Mouse (Mus musculus): ENCODE measurements around the gene Dtx3. TPM values are rescaled to one million over a fixed set of nuclear protein-coding genes. Genes with fewer than 3 reads are reported as not detected.

Dtx3 gene
- total RNA-seq (2021) = 100 to 1,000 TPM; 227 to 255 TPM
- long read RNA-seq, experiment 1, transcript Dtx3-202 (5 exons, 1,994 nt) = minor isoform, 41 of 161 reads
- long read RNA-seq, experiment 1, transcript Dtx3-201 (6 exons, 1,944 nt) = major isoform, 71 of 161 reads
- long read RNA-seq, experiment 1, transcript Dtx3-204 (6 exons, 1,925 nt) = minor isoform, 5 of 161 reads
- long read RNA-seq, experiment 1, partial matches to known transcripts = 25 of 161 reads
- long read RNA-seq, experiment 1, other reads (novel, unspliced or antisense) = 19 of 161 reads
- long read RNA-seq, experiment 2, transcript Dtx3-202 (5 exons, 1,994 nt) = minor isoform, 44 of 217 reads
- long read RNA-seq, experiment 2, transcript Dtx3-204 (6 exons, 1,925 nt) = minor isoform, 6 of 217 reads
- long read RNA-seq, experiment 2, transcript Dtx3-201 (6 exons, 1,944 nt) = major isoform, 105 of 217 reads
- long read RNA-seq, experiment 2, partial matches to known transcripts = 47 of 217 reads
- long read RNA-seq, experiment 2, other reads (novel, unspliced or antisense) = 15 of 217 reads

DNA sequence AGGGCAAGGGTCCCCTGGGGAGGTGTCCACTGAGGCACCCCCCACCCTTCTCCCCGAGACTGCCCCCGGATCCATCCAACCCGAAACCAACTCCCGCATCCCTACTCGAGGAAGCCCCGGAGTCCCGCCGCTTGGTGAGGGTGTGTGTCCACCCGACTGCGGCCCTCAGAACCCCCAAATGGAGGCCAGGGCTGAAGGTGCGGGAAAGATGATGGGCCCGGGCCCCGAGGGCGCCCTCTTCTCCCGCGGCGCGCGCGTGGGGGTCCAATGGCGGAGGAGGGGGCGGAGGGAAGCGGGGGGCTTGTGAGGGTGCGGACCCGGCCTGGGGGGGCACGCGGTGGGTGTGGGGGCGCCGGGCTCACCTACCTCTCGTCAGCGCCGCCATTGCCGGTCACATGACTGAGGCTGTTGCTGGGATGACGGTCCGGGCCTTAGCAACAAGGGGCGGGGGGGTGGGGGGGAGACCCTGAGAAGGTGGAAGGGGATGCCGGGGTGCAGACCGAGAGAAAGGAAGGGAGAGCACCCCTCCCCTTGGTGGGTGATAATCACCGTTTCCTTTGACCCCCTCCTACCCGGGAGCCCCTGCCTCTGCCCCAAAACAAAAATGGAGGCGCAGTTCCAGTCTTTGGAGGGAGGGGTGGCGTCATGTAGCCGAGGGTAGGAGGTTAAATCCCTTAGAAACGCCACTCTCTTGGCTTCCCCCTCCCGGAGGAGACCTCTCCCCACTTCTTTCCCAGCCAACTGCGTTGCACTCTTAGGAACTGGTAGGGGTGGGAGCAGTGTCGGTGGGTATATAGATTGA, at the start of gene Dtx3:
Gene Dtx3 (minus strand): TSS at position 401 of the 802 bp plus-strand sequence.
- DNase-seq (ENCODE audit: low spot score in 2 of 2) = no peak
- no peak for TF ChIP-seq CTCF (conservative IDR thresholded peaks at IDR 0.05)

DNA sequence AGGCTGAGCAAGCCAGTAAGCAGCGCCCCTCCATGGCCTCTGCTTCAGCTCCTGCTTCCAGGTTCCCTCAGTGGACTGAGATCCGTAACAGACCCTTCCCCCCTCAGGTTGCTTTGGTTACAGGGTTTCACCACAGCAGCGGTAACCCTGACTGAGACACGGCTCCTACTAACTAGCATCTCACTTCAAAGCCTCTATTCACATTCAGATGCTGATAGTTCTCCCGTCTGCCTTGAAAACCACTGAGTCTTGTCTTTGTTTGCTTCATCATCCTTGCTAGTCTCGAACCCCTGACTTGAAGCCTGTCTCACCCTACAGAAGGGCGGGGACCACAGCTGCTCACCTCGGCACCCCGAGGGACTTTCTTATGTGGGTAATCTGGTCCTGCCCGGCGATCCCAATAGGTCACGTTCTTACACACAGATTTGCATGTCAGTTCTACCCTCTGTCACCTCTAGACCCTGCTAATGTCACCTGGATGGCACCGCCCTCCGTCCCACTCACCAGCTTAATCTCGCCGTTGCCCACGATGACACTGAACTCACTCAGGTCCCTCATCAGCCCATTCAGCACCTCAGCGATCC, 42.8 kb upstream of the Dtx3 start:
- Histone ChIP-seq H3K27ac (no peak overlapping the region), H3K4me3 (no peak overlapping the region)
- TF ChIP-seq CTCF (conservative IDR thresholded peaks at IDR 0.05) = no peak
- no peak for DNase-seq (ENCODE audit: low spot score in 2 of 2)

More for the DNA sequence above, at the start of gene Dtx3:
- Histone ChIP-seq H3K27ac (peak within 1 kb of the TSS; percentile 92), H3K4me3 (peak within 1 kb of the TSS; percentile 74)

DNA sequence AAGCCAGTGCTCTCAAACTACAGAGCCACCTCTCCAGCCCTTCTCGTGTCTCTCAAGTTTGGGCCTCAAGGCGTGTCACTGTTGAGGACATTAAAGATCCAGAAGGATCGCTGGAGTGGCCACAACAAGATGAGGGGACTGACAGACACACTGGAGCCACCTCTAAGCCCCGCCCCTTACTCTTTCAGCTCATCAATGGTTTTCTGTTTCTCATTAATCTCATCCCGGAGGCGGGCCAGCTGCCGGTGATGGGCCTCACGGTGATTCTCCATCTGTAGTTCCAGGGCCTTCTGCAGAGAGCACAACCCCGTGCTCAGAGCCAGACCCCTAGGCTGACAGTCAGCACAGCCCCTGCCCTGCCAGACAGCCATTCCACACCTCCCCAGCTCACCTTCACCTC, 41.0 kb upstream of the Dtx3 start:
- TF ChIP-seq CTCF (conservative IDR thresholded peaks at IDR 0.05) = no peak
- Histone ChIP-seq H3K27ac (no peak overlapping the region), H3K4me3 (no peak overlapping the region)
- no peak for DNase-seq (ENCODE audit: low spot score in 2 of 2)

DNA sequence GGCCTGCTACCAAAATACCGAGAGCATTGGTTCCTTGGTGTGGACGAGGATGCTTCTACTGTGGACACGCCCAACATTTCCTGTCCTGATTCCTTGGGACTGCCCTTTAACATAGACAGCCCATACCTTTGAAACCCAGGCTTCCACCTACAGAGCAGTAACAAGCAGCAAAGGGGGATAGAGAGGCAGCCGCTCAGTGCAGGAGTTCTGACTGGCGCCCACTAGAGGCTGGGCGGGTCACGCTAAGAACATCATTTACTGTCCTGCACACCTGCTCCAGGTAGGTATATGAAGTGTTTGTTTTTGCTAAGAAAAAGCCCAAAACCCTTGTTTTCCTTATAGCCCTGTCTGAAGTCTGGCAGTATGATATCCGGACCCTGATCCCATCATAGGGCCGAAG, 37.6 kb upstream of the Dtx3 start:
- TF ChIP-seq CTCF (conservative IDR thresholded peaks at IDR 0.05) = peak; percentile 59
- no peak overlapping the region for H3K27ac ChIP-seq
- no peak for DNase-seq (ENCODE audit: low spot score in 2 of 2)
- H3K4me3 ChIP-seq = no peak overlapping the region

DNA sequence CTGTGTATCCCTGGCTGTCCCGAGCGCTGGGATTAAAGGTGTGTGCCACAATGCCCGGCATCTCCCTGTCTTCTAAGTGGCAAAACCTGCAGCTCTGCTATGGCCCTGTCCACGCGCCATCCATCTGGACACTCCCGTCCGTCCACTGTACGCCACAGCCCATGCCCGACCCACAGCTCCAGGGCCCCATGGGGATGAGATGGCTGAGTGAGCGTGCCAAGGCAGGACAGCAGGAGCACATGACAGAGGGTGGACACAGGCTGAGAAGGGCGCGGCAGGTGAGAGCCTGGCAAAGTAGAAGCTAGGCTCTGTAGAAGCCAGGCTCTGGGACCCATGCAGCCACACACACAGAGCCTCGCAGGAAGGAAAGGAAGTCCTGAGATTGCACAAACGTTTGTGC, 36.2 kb upstream of the Dtx3 start:
- no peak overlapping the region for H3K27ac ChIP-seq
- H3K4me3 ChIP-seq = no peak overlapping the region
- no peak for DNase-seq (ENCODE audit: low spot score in 2 of 2)
- no peak for TF ChIP-seq CTCF (conservative IDR thresholded peaks at IDR 0.05)

DNA sequence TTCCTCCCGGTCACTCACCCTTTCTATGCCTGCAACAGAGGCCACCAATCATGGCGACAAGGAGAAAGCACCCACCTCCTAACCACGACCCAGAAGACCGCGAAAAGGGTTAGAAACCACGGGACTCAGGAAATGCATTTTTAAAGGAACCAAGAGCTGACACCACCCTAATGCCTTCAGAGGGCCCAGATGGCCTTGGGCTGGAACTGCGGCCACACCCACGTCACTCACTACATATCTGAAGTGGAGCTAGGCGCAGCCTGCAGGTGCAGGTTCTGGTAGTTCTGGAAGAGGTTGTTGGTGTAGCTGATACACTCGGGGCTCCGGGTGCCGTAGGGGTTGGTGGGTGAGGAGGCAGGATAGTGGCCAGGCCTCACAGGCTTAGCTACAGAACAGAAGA, 35.2 kb upstream of the Dtx3 start:
- H3K27ac ChIP-seq = no peak overlapping the region
- H3K4me3 ChIP-seq = no peak overlapping the region
- no peak for TF ChIP-seq CTCF (conservative IDR thresholded peaks at IDR 0.05)
- no peak for DNase-seq (ENCODE audit: low spot score in 2 of 2)

DNA sequence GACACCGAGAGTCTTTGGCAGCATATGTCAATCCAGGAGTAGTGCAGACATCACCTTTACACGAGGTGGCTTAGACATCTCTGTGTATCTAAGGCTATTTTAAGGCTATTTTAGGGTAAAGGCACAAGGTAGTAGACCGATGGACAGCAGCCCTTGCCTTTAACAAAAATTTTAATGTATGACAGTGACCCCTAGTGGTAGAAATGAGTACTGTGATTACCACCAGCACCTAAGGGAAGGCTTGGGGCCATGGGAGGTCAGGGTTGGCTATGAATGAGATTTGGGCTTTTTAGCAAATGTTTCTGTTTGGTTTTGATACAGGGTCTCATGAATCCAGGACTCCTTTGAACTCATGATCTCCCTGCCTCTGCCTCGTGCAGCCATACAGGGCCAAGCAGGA, 33.4 kb upstream of the Dtx3 start:
- no peak overlapping the region for H3K4me3 ChIP-seq
- DNase-seq (ENCODE audit: low spot score in 2 of 2) = peak; percentile 67 to 76
- H3K27ac ChIP-seq = peak overlapping the region; percentile 75; the same call in 1 of the 2 replicates
- TF ChIP-seq CTCF (conservative IDR thresholded peaks at IDR 0.05) = peak; percentile 96

DNA sequence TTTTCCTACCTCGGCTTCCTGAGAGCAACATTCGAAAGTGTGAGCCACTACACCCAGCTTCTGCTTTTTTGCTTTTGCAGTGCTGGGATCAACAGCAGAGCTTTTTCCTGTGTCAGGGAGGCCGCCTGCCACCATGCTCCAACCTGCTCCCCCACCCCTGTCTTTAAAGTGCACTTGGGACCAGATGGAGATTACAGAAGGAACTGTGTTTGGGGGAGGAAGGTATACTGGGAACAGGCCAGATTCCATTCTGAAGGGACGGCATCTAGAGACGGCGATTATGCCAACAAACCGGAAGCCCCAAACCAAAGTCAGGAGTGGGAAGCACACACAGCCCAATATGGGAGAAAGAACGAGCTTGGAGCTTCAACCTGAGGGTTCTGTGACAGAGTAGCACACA, 31.6 kb upstream of the Dtx3 start:
- DNase-seq (ENCODE audit: low spot score in 2 of 2) = no peak
- no peak overlapping the region for H3K4me3 ChIP-seq
- peak overlapping the region; percentile 75 for H3K27ac ChIP-seq
- no peak for TF ChIP-seq CTCF (conservative IDR thresholded peaks at IDR 0.05)

DNA sequence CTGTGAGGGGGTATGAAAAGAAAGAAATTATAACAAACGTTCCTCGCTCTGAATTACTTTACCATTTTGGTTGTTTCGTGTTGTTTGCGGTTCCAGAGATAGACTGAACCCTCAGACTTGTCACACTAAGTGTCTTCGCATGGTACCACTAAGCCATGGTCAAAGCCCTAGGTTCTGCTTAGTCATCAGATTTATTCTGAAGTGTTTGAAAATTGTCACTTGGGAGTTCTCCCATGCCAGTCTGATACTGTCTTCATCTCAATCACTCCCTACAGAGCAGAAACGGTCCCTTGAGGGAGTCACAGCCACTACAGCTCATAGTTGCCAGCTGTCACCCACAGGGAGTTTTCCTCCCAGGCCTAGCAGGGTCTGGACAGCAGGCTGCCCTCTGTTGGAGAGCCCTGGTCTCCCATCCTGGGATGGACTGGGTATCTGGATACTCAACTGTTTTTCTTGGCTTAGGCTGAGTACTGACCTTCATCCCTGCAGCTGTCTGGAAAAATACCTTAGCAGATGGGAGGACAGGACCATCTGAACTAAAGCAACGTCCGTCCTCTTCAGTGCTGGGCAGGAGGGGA, 30.9 kb upstream of the Dtx3 start:
- no peak for DNase-seq (ENCODE audit: low spot score in 2 of 2)
- H3K27ac ChIP-seq = peak overlapping the region; percentile 75
- TF ChIP-seq CTCF (conservative IDR thresholded peaks at IDR 0.05) = peak; percentile 67
- H3K4me3 ChIP-seq = no peak overlapping the region

DNA sequence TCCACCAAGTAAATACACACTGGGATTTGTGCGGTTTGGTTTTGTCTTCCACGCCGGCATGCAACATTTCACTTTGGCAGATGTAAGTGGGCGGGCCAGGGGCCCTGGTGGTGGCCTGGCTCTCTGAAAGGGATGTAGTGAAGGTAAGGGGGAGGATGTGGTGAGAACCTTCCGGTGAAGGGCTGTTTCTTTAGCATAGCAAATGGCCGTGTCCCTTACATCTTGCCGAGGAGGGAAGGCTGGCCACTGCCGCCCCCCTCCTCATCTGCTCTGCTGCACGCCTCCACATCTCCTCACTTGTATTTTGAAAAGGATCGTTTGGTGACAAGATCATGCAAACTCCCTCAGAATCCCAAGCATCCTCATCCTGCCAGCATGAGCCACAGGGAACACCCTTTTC, 30.2 kb upstream of the Dtx3 start:
- H3K4me3 ChIP-seq = no peak overlapping the region
- H3K27ac ChIP-seq = peak overlapping the region; percentile 75
- DNase-seq (ENCODE audit: low spot score in 2 of 2) = no peak
- no peak for TF ChIP-seq CTCF (conservative IDR thresholded peaks at IDR 0.05)

DNA sequence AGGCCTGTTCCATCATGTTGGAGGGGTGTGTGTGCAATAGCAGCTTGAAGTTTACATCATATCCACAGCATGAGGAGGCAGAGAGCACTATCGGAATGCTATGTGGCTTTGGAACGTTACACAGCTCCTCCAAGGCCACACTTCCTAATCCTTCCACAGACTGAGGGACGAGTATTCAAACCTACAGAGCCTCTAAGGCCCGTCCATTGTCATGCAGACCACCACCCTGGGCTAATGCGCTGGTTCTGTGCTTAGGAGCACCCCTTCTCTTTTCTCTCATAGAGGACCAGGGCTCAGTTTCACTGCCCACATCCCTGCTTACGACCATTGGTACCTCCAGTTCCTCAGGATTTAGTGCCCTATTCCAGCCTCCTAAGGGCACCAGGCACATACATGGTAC, 29.7 kb upstream of the Dtx3 start:
- Histone ChIP-seq H3K4me3 (no peak overlapping the region), H3K27ac (peak overlapping the region; percentile 75; the same call in 1 of the 2 replicates)
- DNase-seq (ENCODE audit: low spot score in 2 of 2) = no peak
- TF ChIP-seq CTCF (conservative IDR thresholded peaks at IDR 0.05) = no peak

DNA sequence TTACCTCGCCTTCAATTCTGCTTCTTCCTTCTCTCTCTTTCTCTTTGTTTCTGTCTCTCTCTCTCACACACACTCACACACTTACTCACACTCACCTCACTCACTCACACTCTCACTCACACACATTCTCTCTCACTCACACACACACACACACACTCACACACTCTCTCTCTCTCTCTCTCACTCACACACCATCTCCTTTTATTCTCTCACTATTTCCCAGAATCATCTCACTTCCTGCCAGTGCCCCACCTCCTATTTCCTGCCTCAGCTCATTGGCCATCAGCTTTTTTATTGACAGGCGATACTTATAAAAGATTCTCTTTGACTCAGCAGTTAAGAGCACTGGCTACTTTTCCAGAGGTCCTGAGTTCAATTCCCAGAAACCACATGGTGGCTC, 22.8 kb upstream of the Dtx3 start:
- TF ChIP-seq CTCF (conservative IDR thresholded peaks at IDR 0.05) = no peak
- Histone ChIP-seq H3K27ac (no peak overlapping the region), H3K4me3 (no peak overlapping the region)
- DNase-seq (ENCODE audit: low spot score in 2 of 2) = no peak

DNA sequence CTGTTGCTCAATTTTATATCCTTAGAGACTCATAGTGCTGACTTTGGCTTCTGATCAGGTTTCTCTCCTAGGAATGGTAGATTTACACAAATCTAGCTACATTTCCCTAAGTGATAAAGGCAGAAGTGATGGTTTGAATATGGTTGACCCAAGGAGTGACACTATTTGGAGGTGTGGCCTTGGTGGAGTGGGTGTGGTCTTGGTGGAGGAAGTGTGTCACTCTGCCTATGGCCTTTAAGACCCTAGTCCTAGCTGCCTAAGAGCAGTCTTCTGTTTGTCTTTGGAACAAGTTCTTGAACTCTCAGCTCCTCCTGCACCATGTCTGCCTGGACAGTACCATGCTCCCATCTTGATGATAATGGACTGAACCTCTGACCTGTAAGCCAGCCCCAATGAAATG, 21.6 kb upstream of the Dtx3 start:
- TF ChIP-seq CTCF (conservative IDR thresholded peaks at IDR 0.05) = no peak
- no peak for DNase-seq (ENCODE audit: low spot score in 2 of 2)
- no peak overlapping the region for H3K27ac ChIP-seq
- H3K4me3 ChIP-seq = no peak overlapping the region

All from layer of hippocampus, adult 2 months (tissue).